Mouse (Mus musculus): ENCODE data around the gene Dgkh. TPM values are rescaled to one million over a fixed set of nuclear protein-coding genes. Genes with fewer than 3 reads are reported as not detected.

Gene Dgkh
- total and polyA plus RNA-seq, 2 experiments from 2014 or later, result 2.7 to 16.2 TPM

- Histone ChIP-seq H3K4me2 (ENCODE audit: low read depth) (no peak overlapping the region), H3K9ac (no peak overlapping the region), H3K4me3 (ENCODE audit: low read depth, low read length) (no peak overlapping the region), H3K36me3 (ENCODE audit: insufficient read depth) (peaks cover 6% of the 10 kb centered on the region), H3K27ac (ENCODE audit: low read depth, low read length) (no peak overlapping the region), H3K9me3 (ENCODE audit: low read length) (no peaks in the 10 kb centered on the region), H3K4me1 (ENCODE audit: insufficient read depth) (no peaks in the 10 kb centered on the region), H3K27me3 (ENCODE audit: insufficient read depth, low read length) (no peaks in the 10 kb centered on the region)
- 63% methylated on average over 9 of the region's 9 CpGs for WGBS
- TF ChIP-seq CTCF (IDR thresholded peaks at IDR 0.05; ENCODE audit: low read depth), result no peak
- no peak for ATAC-seq
- no peak for DNase-seq
Observed at GRCm38 (mm10) chr14:78612111-78612788, 120.3 kb downstream of the Dgkh start.

GRCm38 (mm10) chr14:78594916-78595315 is 137.7 kb downstream of the Dgkh start:
- WGBS, result 88% methylated on average over 6 of the region's 6 CpGs
- ATAC-seq, result no peak
- H3K4me2 ChIP-seq (ENCODE audit: low read depth), result no peak overlapping the region

GRCm38 (mm10) chr14:78592965-78593364 is 139.6 kb downstream of the Dgkh start:
- H3K36me3 ChIP-seq (ENCODE audit: insufficient read depth), result peaks cover 30% of the 10 kb centered on the region
- no peak overlapping the region for H3K4me2 ChIP-seq (ENCODE audit: low read depth)
- no peak for DNase-seq
- H3K27ac ChIP-seq (ENCODE audit: low read depth, low read length), result no peak overlapping the region
- no peaks in the 10 kb centered on the region for H3K9me3 ChIP-seq (ENCODE audit: low read length)
- TF ChIP-seq CTCF (IDR thresholded peaks at IDR 0.05; ENCODE audit: low read depth), result no peak
- 94% methylated on average over 3 of the region's 3 CpGs for WGBS
- H3K9ac ChIP-seq, result no peak overlapping the region
- no peaks in the 10 kb centered on the region for H3K4me1 ChIP-seq (ENCODE audit: insufficient read depth)
- H3K4me3 ChIP-seq (ENCODE audit: low read depth, low read length), result no peak overlapping the region
- ATAC-seq, result no peak
- no peaks in the 10 kb centered on the region for H3K27me3 ChIP-seq (ENCODE audit: insufficient read depth, low read length)

More at GRCm38 (mm10) chr14:78594916-78595315, 137.7 kb downstream of the Dgkh start:
- Histone ChIP-seq H3K9ac (no peak overlapping the region), H3K4me1 (ENCODE audit: insufficient read depth) (no peaks in the 10 kb centered on the region), H3K9me3 (ENCODE audit: low read length) (no peaks in the 10 kb centered on the region), H3K4me3 (ENCODE audit: low read depth, low read length) (no peak overlapping the region), H3K27me3 (ENCODE audit: insufficient read depth, low read length) (no peaks in the 10 kb centered on the region), H3K27ac (ENCODE audit: low read depth, low read length) (no peak overlapping the region), H3K36me3 (ENCODE audit: insufficient read depth) (peaks cover 41% of the 10 kb centered on the region)
- no peak for TF ChIP-seq CTCF (IDR thresholded peaks at IDR 0.05; ENCODE audit: low read depth)
- DNase-seq, result no peak

- WGBS, result 5% methylated on average over 2 of the region's 2 CpGs
- no peaks in the 10 kb centered on the region for H3K27me3 ChIP-seq (ENCODE audit: insufficient read depth, low read length)
Observed at GRCm38 (mm10) chr14:78590335-78590734, 142.2 kb downstream of the Dgkh start.

GRCm38 (mm10) chr14:78584222-78584621 is 148.4 kb downstream of the Dgkh start:
- Histone ChIP-seq H3K9me3 (ENCODE audit: low read length) (no peaks in the 10 kb centered on the region), H3K27ac (ENCODE audit: low read depth, low read length) (no peak overlapping the region), H3K9ac (no peak overlapping the region), H3K4me3 (ENCODE audit: low read depth, low read length) (no peak overlapping the region), H3K36me3 (ENCODE audit: insufficient read depth) (peaks cover 49% of the 10 kb centered on the region), H3K27me3 (ENCODE audit: insufficient read depth, low read length) (no peaks in the 10 kb centered on the region), H3K4me2 (ENCODE audit: low read depth) (no peak overlapping the region), H3K4me1 (ENCODE audit: insufficient read depth) (no peaks in the 10 kb centered on the region)
- DNase-seq (no peak), ATAC-seq (no peak)
- 90% methylated on average over 13 of the region's 13 CpGs for WGBS
- TF ChIP-seq CTCF (IDR thresholded peaks at IDR 0.05; ENCODE audit: low read depth), result no peak

More at GRCm38 (mm10) chr14:78590335-78590734, 142.2 kb downstream of the Dgkh start:
- DNase-seq (peak; percentile 73), ATAC-seq (peak; percentile 79)
- no peaks in the 10 kb centered on the region for H3K4me1 ChIP-seq (ENCODE audit: insufficient read depth)
- H3K27ac ChIP-seq (ENCODE audit: low read depth, low read length), result no peak overlapping the region
- no peak overlapping the region for H3K4me2 ChIP-seq (ENCODE audit: low read depth)
- TF ChIP-seq CTCF (IDR thresholded peaks at IDR 0.05; ENCODE audit: low read depth), result peak; percentile 74
- no peak overlapping the region for H3K4me3 ChIP-seq (ENCODE audit: low read depth, low read length)
- H3K9me3 ChIP-seq (ENCODE audit: low read length), result no peaks in the 10 kb centered on the region
- no peak overlapping the region for H3K9ac ChIP-seq
- H3K36me3 ChIP-seq (ENCODE audit: insufficient read depth), result peaks cover 25% of the 10 kb centered on the region

- no peak overlapping the region for H3K9ac ChIP-seq
- no peak overlapping the region for H3K27ac ChIP-seq (ENCODE audit: low read depth, low read length)
- H3K27me3 ChIP-seq (ENCODE audit: insufficient read depth, low read length), result no peaks in the 10 kb centered on the region
- H3K36me3 ChIP-seq (ENCODE audit: insufficient read depth), result peaks cover 50% of the 10 kb centered on the region
- H3K4me3 ChIP-seq (ENCODE audit: low read depth, low read length), result no peak overlapping the region
- no peaks in the 10 kb centered on the region for H3K4me1 ChIP-seq (ENCODE audit: insufficient read depth)
- no peaks in the 10 kb centered on the region for H3K9me3 ChIP-seq (ENCODE audit: low read length)
- ATAC-seq, result no peak
- no peak for TF ChIP-seq CTCF (IDR thresholded peaks at IDR 0.05; ENCODE audit: low read depth)
- DNase-seq, result no peak
- H3K4me2 ChIP-seq (ENCODE audit: low read depth), result no peak overlapping the region
Observed at GRCm38 (mm10) chr14:78583168-78583567, 149.4 kb downstream of the Dgkh start.

GRCm38 (mm10) chr14:78575899-78576298 is 156.7 kb downstream of the Dgkh start:
- Histone ChIP-seq H3K9ac (no peak overlapping the region), H3K4me1 (ENCODE audit: insufficient read depth) (no peaks in the 10 kb centered on the region), H3K4me3 (ENCODE audit: low read depth, low read length) (no peak overlapping the region), H3K4me2 (ENCODE audit: low read depth) (no peak overlapping the region), H3K27me3 (ENCODE audit: insufficient read depth, low read length) (no peaks in the 10 kb centered on the region), H3K27ac (ENCODE audit: low read depth, low read length) (no peak overlapping the region), H3K9me3 (ENCODE audit: low read length) (no peaks in the 10 kb centered on the region), H3K36me3 (ENCODE audit: insufficient read depth) (peaks cover 30% of the 10 kb centered on the region)
- peak; percentile 7; the same call in 1 of the 2 replicates for TF ChIP-seq CTCF (IDR thresholded peaks at IDR 0.05; ENCODE audit: low read depth)
- 77% methylated on average over 13 of the region's 13 CpGs for WGBS
- no peak for ATAC-seq
- no peak for DNase-seq

Measured in forebrain, postnatal 0 days (tissue).